12 mouse cellular contexts compared by ENCODE assay signal in genomic region chr3:51670414-51671070, GRCm38 (mm10). TPM values are rescaled to one million over a fixed set of nuclear protein-coding genes. Genes with fewer than 3 reads are reported as not detected.
DNase-seq lines count a peak whose midpoint lies in the region; ATAC-seq lines count a peak whose summit lies in the region.
"Had no signal": no experiment of that assay in that cellular context is flagged by ENCODE, and none has a peak within 500 bp of the region (broad histone marks: within the 10 kb centered on the region; RNA-seq: fewer than 3 reads in every experiment).

No protein-coding gene starts in this region.

- peak; percentile 43 for DNase-seq in adrenal gland, adult 8-10 months
- DNase-seq in adrenal gland, postnatal 10 days: no peak
- peak; percentile 46 for DNase-seq in ES-CJ7 (ENCODE audit: low read depth, low spot score)
- no peak for DNase-seq in kidney, adult 18-20 months
- DNase-seq in right cerebral cortex, postnatal 36 days (ENCODE audit: low spot score in 2 of 2): no peak
- no peak for DNase-seq in urinary bladder, postnatal 4 days (ENCODE audit: low spot score in 2 of 2)
- DNase-seq: kidney, adult 9 months; lung, adult 2 months; thymus, postnatal 36 days had no signal

- ATAC-seq in erythroblast, adult 5-6 weeks (replicated peaks; ENCODE audit: low FRiP score, poor library complexity, severe bottlenecking): peak; percentile 79
- 0 out of 2 replicates have a peak, but pooled peaks have one; percentile 17 for ATAC-seq in megakaryocyte, adult 5-6 weeks (ENCODE audit: poor library complexity, severe bottlenecking)
- ATAC-seq: midbrain, embryonic 13.5 days had no signal

RNA-seq across cellular contexts. Expression of gene Mgst2, which starts 10.4 kb away (rescaled TPM):
- total RNA-seq in adrenal gland, adult 8-10 months (2022): 100 to 1,000 TPM; 209 to 255 (median 219) TPM
- total RNA-seq in adrenal gland, postnatal 10 days (2021): 10 to 100 TPM; 45.3 to 46.4 TPM
- total RNA-seq in erythroblast, adult 5-6 weeks (2015; ENCODE audit: low replicate concordance): 52.9 and 77.0 TPM in 2 replicates
- 10.2 and 19.8 TPM in 2 replicates for total RNA-seq in erythroblast, adult 5-6 weeks (2017; ENCODE audit: low replicate concordance)
- 66.9 and 85.5 TPM in 2 replicates for total RNA-seq in megakaryocyte, adult 5-6 weeks (2015)
- total RNA-seq in megakaryocyte, adult 5-6 weeks (2017): 38.3 and 40.8 TPM in 2 replicates

Comparison
In these comparisons a context has a peak if more than half of its experiments do, and no peak if none do; other contexts are left out.
1. DNase-seq: peak in adrenal gland, adult 8-10 months (single experiment) and ES-CJ7 (single experiment); none in adrenal gland, postnatal 10 days (single experiment), kidney, adult 18-20 months (single experiment), right cerebral cortex, postnatal 36 days (0 of 2) and urinary bladder, postnatal 4 days (0 of 2).